Mouse (Mus musculus): Measurements from ENCODE around the gene Il27ra. TPM values are rescaled to one million over a fixed set of nuclear protein-coding genes. Genes with fewer than 3 reads are reported as not detected.

The Il27ra gene
- total and polyA plus RNA-seq, 3 experiments, result 3.2 to 4.6 (median 3.7) TPM

- TF ChIP-seq POLR2A (IDR thresholded peaks at IDR 0.05; ENCODE audit: insufficient read depth, low read depth, low read length) (no peak), CTCF (IDR thresholded peaks at IDR 0.05) (no peak), EP300 (IDR thresholded peaks at IDR 0.05; ENCODE audit: insufficient read depth, low read depth, low read length) (no peak)
- Histone ChIP-seq H3K79me2 (replicated peaks; ENCODE audit: control insufficient read depth, insufficient read depth, low read length) (no peaks in the 10 kb centered on the region), H3K4me1 (ENCODE audit: control insufficient read depth, insufficient read depth, low read length) (peaks cover 7% of the 10 kb centered on the region), H3K36me3 (ENCODE audit: control insufficient read depth, insufficient read depth, low read length) (no peaks in the 10 kb centered on the region), H3K9ac (ENCODE audit: low read depth, low read length) (no peak within 1 kb of the TSS), H3K4me3 (no peak within 1 kb of the TSS), H3K27ac (no peak within 1 kb of the TSS), H3K27me3 (ENCODE audit: control insufficient read depth, insufficient read depth, low read length) (no peaks in the 10 kb centered on the region)
- 73% methylated on average over 59 of the region's 61 CpGs for WGBS
- intact Hi-C loops (cut with DNase I), result no loop called here
- no peak for DNase-seq
These were observed 40.9 kb downstream of the Il27ra start, which contains the start of gene 1700067K01Rik for GRCm38 (mm10) chr8:84001281-84002000. 1700067K01Rik (plus strand) TSS chr8:84001502.

- TF ChIP-seq EP300 (IDR thresholded peaks at IDR 0.05; ENCODE audit: insufficient read depth, low read depth, low read length) (no peak), POLR2A (IDR thresholded peaks at IDR 0.05; ENCODE audit: insufficient read depth, low read depth, low read length) (no peak), CTCF (IDR thresholded peaks at IDR 0.05) (no peak)
- no peak for DNase-seq
- 94% methylated on average over 2 of the region's 2 CpGs for whole genome bisulfite sequencing
- H3K36me3 ChIP-seq (ENCODE audit: control insufficient read depth, insufficient read depth, low read length), result no peaks in the 10 kb centered on the region
- no peaks in the 10 kb centered on the region for H3K79me2 ChIP-seq (replicated peaks; ENCODE audit: control insufficient read depth, insufficient read depth, low read length)
- intact Hi-C loops (cut with DNase I), result loop anchor here (2.0 to 5.0 kb wide), 2 partner anchors 45 to 258 kb away; partner anchors contain the start of genes Adgre5, Asf1b and Gm10644
- no peak overlapping the region for H3K4me3 ChIP-seq
- H3K4me1 ChIP-seq (ENCODE audit: control insufficient read depth, insufficient read depth, low read length), result peaks cover 5% of the 10 kb centered on the region
- H3K27ac ChIP-seq, result no peak overlapping the region
- H3K27me3 ChIP-seq (ENCODE audit: control insufficient read depth, insufficient read depth, low read length), result no peaks in the 10 kb centered on the region
- H3K9ac ChIP-seq (ENCODE audit: low read depth, low read length), result no peak overlapping the region
These were observed 42.6 kb downstream of the Il27ra start for GRCm38 (mm10) chr8:83999825-84000224.

- H3K9ac ChIP-seq (ENCODE audit: low read depth, low read length), result no peak overlapping the region
These were observed 43.2 kb downstream of the Il27ra start for GRCm38 (mm10) chr8:83999057-83999705.

GRCm38 (mm10) chr8:83998231-83999056 lies 43.9 kb downstream of the Il27ra start:
- H3K9ac ChIP-seq (ENCODE audit: low read depth, low read length), result peak overlapping the region; percentile 91
- H3K4me1 ChIP-seq (ENCODE audit: control insufficient read depth, insufficient read depth, low read length), result peaks cover 3% of the 10 kb centered on the region
- H3K27ac ChIP-seq, result peak overlapping the region; percentile 72
- TF ChIP-seq POLR2A (IDR thresholded peaks at IDR 0.05; ENCODE audit: insufficient read depth, low read depth, low read length) (no peak), EP300 (IDR thresholded peaks at IDR 0.05; ENCODE audit: insufficient read depth, low read depth, low read length) (0 out of 2 replicates have a peak, but pooled peaks have one; percentile 10), CTCF (IDR thresholded peaks at IDR 0.05) (peak; percentile 64)
- no peaks in the 10 kb centered on the region for H3K27me3 ChIP-seq (ENCODE audit: control insufficient read depth, insufficient read depth, low read length)
- intact Hi-C loops (cut with DNase I), result loop anchor here (2.0 to 5.0 kb wide), 2 partner anchors 44 to 256 kb away; partner anchors contain the start of genes Adgre5, Asf1b and Gm10644
- peak; percentile 70 to 77 for DNase-seq
- peak overlapping the region; percentile 59 for H3K4me3 ChIP-seq
- WGBS, result 19% methylated on average over 91 of the region's 92 CpGs
- H3K79me2 ChIP-seq (replicated peaks; ENCODE audit: control insufficient read depth, insufficient read depth, low read length), result no peaks in the 10 kb centered on the region
- H3K36me3 ChIP-seq (ENCODE audit: control insufficient read depth, insufficient read depth, low read length), result no peaks in the 10 kb centered on the region

More at GRCm38 (mm10) chr8:83999057-83999705, 43.2 kb downstream of the Il27ra start:
- Histone ChIP-seq H3K4me3 (peak overlapping the region; percentile 59; the same call in 1 of the 2 replicates), H3K27ac (no peak overlapping the region; the same call in 1 of the 2 replicates), H3K36me3 (ENCODE audit: control insufficient read depth, insufficient read depth, low read length) (no peaks in the 10 kb centered on the region), H3K27me3 (ENCODE audit: control insufficient read depth, insufficient read depth, low read length) (no peaks in the 10 kb centered on the region), H3K79me2 (replicated peaks; ENCODE audit: control insufficient read depth, insufficient read depth, low read length) (no peaks in the 10 kb centered on the region), H3K4me1 (ENCODE audit: control insufficient read depth, insufficient read depth, low read length) (peaks cover 5% of the 10 kb centered on the region)
- TF ChIP-seq EP300 (IDR thresholded peaks at IDR 0.05; ENCODE audit: insufficient read depth, low read depth, low read length), result no peak
- no peak for TF ChIP-seq POLR2A (IDR thresholded peaks at IDR 0.05; ENCODE audit: insufficient read depth, low read depth, low read length)
- no peak for TF ChIP-seq CTCF (IDR thresholded peaks at IDR 0.05)
- intact Hi-C loops (cut with DNase I), result loop anchor here (2.0 to 5.0 kb wide), 2 partner anchors 44 to 257 kb away; partner anchors contain the start of genes Adgre5, Asf1b and Gm10644
- DNase-seq, result no peak
- 75% methylated on average over 16 of the region's 16 CpGs for WGBS

- peak within 1 kb of the TSS; percentile 91 for H3K9ac ChIP-seq (ENCODE audit: low read depth, low read length)
- TF ChIP-seq CTCF (IDR thresholded peaks at IDR 0.05), result no peak
- TF ChIP-seq POLR2A (IDR thresholded peaks at IDR 0.05; ENCODE audit: insufficient read depth, low read depth, low read length), result no peak
- no peak for TF ChIP-seq EP300 (IDR thresholded peaks at IDR 0.05; ENCODE audit: insufficient read depth, low read depth, low read length)
- DNase-seq, result peak; percentile 65 to 76
- H3K4me3 ChIP-seq, result peak within 1 kb of the TSS; percentile 80
- H3K4me1 ChIP-seq (ENCODE audit: control insufficient read depth, insufficient read depth, low read length), result peaks cover 3% of the 10 kb centered on the region
- no peaks in the 10 kb centered on the region for H3K36me3 ChIP-seq (ENCODE audit: control insufficient read depth, insufficient read depth, low read length)
- no peaks in the 10 kb centered on the region for H3K27me3 ChIP-seq (ENCODE audit: control insufficient read depth, insufficient read depth, low read length)
- 14% methylated on average over 110 of the region's 112 CpGs for WGBS
- peak within 1 kb of the TSS; percentile 98 for H3K27ac ChIP-seq
- H3K79me2 ChIP-seq (replicated peaks; ENCODE audit: control insufficient read depth, insufficient read depth, low read length), result no peaks in the 10 kb centered on the region
- intact Hi-C loops (cut with DNase I), result loop anchor here (2.0 to 5.0 kb wide), 3 partner anchors 23 to 255 kb away; partner anchors contain the start of genes Adgre5, Asf1b and Gm10644
These were observed 44.8 kb downstream of the Il27ra start, which contains the start of gene Samd1 for GRCm38 (mm10) chr8:83997511-83998141. Samd1 (plus strand) TSS chr8:83997672.

Data from heart, adult 2 months (tissue).